Mouse (Mus musculus) midbrain, embryonic 11.5 days (tissue): ENCODE data around the gene Ranbp3. TPM values are rescaled to one million over a fixed set of nuclear protein-coding genes. Genes with fewer than 3 reads are reported as not detected.

Source experiments
- ATAC-seq: fragments of 200-750 bp; cut with Nextera tagmentation; 2 replicates; pipeline ENCODE4 v1.8.0; 2017; ENCODE audit warnings: moderate TSS enrichment, moderate library complexity; ENCODE audit not compliant: low FRiP score
- DNase-seq: peaks from one replicate; pipeline ENCODE4 v3.0.0; 2015; ENCODE audit warnings: low spot score; ENCODE audit errors: missing footprints
- H3K27ac ChIP-seq: fragments of 300-500 bp; sonication (generic); 2 replicates; pipeline ENCODE4 v1.5.1; 2014; ENCODE audit warnings: low read depth, low read length
- H3K27me3 ChIP-seq: fragments of 300-500 bp; sonication (generic); 2 replicates; pipeline ENCODE4 v1.6.1; 2014; ENCODE audit warnings: mild to moderate bottlenecking, low read length, moderate library complexity, mixed read lengths; ENCODE audit not compliant: control insufficient read depth, insufficient read depth
- H3K36me3 ChIP-seq: fragments of 300-500 bp; sonication (generic); 2 replicates; pipeline ENCODE4 v1.6.1; 2014; ENCODE audit warnings: mild to moderate bottlenecking, low read length, moderate library complexity, mixed read lengths; ENCODE audit not compliant: control insufficient read depth, insufficient read depth
- H3K4me1 ChIP-seq: fragments of 300-500 bp; sonication (generic); 2 replicates; pipeline ENCODE4 v1.6.1; 2014; ENCODE audit warnings: low read length; ENCODE audit not compliant: control insufficient read depth, insufficient read depth
- H3K4me2 ChIP-seq: fragments of 300-500 bp; sonication (generic); 2 replicates; pipeline ENCODE4 v1.6.1; 2014; ENCODE audit warnings: mild to moderate bottlenecking, moderate library complexity
- H3K4me3 ChIP-seq: fragments of 300-500 bp; sonication (generic); 2 replicates; pipeline ENCODE4 v1.5.1; 2014; ENCODE audit warnings: low read depth, low read length
- H3K9ac ChIP-seq: fragments of 300-500 bp; sonication (generic); 2 replicates; pipeline ENCODE4 v1.6.1; 2014; ENCODE audit warnings: low read length
- H3K9me3 ChIP-seq: fragments of 300-500 bp; sonication (generic); 2 replicates; pipeline ENCODE4 v1.6.1; 2016; ENCODE audit warnings: low read length; ENCODE audit not compliant: control insufficient read depth
- WGBS: fragments of 180-500 bp; shearing (Covaris S2); extraction: QIAGEN DNeasy Blood & Tissue Kit; methylation state at CpG from one replicate; pipeline ENCODE4 v1.1.7; 2014; 5-methylcytosine and 5-hydroxymethylcytosine counted together
- polyA plus RNA-seq: library from polyadenylated mRNA; unstranded; fragments of >200 nt; fragmentation: Nextera tagmentation; extraction: Ambion mirVana; gene quantifications from 2 replicates; pipeline ENCODE4 v1.2.1, GENCODE M21; 2014

Gene Ranbp3
- polyA plus RNA-seq, 1 experiment from 2014 or later = 112 TPM

DNA sequence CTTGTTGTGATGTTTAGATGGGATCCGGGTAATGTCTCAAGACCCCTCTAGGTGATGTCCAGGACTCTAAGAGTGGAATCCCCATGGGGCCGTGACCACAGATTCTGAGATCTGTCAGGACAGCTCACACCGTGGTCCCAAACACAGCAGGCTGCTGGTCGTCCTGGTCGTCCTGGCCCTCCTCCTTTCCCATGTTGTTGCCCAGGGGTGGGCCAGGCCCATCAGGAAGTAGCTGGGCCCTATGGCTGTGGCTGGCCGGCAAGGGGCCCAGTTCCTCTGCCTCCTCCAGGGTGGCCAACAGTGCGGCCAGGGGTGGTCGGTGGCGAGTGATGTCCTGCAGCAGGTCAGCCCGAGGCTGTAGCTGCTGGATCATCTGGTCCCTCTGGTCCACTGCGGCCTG is 42.3 kb downstream of the Ranbp3 start:
- ATAC-seq (no peak), DNase-seq (no peak)
- Histone ChIP-seq H3K4me1 (peaks cover 5% of the 10 kb centered on the region; the same call in 1 of the 2 replicates), H3K4me3 (no peak overlapping the region), H3K27me3 (no peaks in the 10 kb centered on the region), H3K4me2 (no peak overlapping the region), H3K9me3 (no peaks in the 10 kb centered on the region), H3K9ac (no peak overlapping the region), H3K27ac (no peak overlapping the region), H3K36me3 (peaks cover 16% of the 10 kb centered on the region)
- 58% methylated on average over 11 of the region's 11 CpGs for WGBS

- Histone ChIP-seq H3K4me2 (peak overlapping the region; percentile 91), H3K9ac (peak overlapping the region; percentile 67), H3K4me3 (peak overlapping the region; percentile 77), H3K27ac (no peak overlapping the region; the same call in 1 of the 2 replicates), H3K4me1 (peaks cover 5% of the 10 kb centered on the region; the same call in 1 of the 2 replicates), H3K9me3 (no peaks in the 10 kb centered on the region), H3K36me3 (peaks cover 11% of the 10 kb centered on the region), H3K27me3 (no peaks in the 10 kb centered on the region)
- WGBS = 26% methylated on average over 22 of the region's 22 CpGs
- ATAC-seq (no peak), DNase-seq (no peak)
Observed at GRCm38 (mm10) chr17:56715914-56716654, 43.0 kb downstream of the Ranbp3 start.

DNA sequence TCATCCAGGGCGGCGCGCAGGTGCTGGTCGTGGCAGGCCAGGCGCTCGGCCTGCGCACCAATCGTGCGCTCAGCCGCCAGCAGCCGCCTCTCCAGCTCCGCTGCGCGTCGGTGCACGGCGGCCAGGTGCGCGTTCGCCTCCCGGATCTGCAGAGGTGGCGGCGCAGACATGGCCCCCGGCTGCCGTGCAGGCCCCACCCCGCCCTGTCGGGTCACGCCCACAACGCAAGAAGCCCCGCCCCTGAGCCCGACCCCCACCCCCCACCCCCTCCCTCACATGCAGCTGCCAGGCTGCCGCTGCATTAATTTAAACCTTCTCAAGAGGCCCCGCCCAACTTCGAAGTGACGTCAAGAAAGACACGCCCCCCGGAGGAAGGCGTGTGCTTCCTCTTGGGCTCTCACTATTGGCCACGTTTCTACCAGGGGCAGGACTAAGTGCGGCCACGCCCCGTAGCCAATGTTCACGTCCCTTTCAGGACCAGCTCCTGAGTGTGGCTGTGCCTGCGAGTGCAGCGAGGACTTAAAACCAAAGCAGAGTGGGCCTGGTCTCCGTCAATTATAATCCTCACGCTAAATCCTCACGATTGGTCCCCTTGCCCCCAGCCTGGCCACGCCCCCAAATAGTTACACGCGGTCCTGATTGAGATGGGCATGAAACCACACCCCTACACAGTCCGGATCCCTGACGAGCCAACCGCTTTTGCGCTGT is 43.7 kb downstream of the Ranbp3 start:
- no peaks in the 10 kb centered on the region for H3K27me3 ChIP-seq
- H3K4me2 ChIP-seq = peak overlapping the region; percentile 91
- peak overlapping the region; percentile 79 for H3K9ac ChIP-seq
- DNase-seq (peak; percentile 100), ATAC-seq (peak; percentile 93)
- H3K36me3 ChIP-seq = peaks cover 3% of the 10 kb centered on the region
- peak overlapping the region; percentile 37 for H3K27ac ChIP-seq
- H3K4me1 ChIP-seq = peaks cover 5% of the 10 kb centered on the region; the same call in 1 of the 2 replicates
- no peaks in the 10 kb centered on the region for H3K9me3 ChIP-seq
- H3K4me3 ChIP-seq = peak overlapping the region; percentile 77
- under 1% methylated on average over 53 of the region's 55 CpGs for WGBS

DNA sequence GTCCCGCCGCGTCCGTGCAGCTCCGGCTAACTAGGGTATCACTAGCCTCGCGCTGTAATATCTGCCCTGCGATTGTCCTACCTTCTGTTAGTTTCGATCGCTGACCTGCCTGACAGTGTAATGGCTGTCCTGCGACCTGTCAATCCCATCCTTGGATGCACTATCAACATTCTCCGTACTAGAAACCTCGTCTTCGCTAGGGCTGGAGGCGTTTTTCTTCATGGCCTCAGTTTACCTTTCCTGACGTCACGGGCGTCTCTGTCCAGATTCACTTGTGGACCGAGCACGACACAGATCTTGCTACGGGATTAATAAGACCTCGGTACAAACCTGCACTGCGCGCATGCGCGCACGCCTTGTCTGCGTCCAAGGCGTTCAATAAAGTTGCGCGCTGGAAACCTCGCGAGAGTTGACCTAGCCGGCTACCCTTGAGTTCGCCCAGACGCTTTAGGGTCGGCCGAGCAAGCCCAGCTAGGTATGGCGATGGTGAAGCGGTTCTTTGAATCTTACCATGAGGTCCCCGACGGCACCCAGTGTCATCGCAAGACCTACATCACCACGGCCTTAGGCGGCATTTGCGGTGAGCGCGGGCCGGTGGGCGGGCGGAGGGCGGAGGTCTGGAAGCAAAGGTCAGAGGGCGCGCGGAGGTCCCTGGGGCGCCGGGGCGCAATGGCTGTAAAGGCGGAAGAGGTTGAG is 44.4 kb downstream of the Ranbp3 start, which contains the start of the genes Ndufa11 and Vmac:
TSS of gene Ndufa11 (plus strand) at position 405 of the 696 bp plus-strand sequence.
TSS of gene Vmac (minus strand) at position 660 of the 696 bp plus-strand sequence.
- Histone ChIP-seq H3K9ac (peak within 1 kb of the TSS; percentile 79), H3K27ac (peak within 1 kb of the TSS; percentile 37), H3K36me3 (peaks cover 7% of the 10 kb centered on the region), H3K4me1 (peaks cover 5% of the 10 kb centered on the region; the same call in 1 of the 2 replicates), H3K27me3 (no peaks in the 10 kb centered on the region), H3K4me2 (peak within 1 kb of the TSS; percentile 91), H3K4me3 (peak within 1 kb of the TSS; percentile 77), H3K9me3 (no peaks in the 10 kb centered on the region)
- ATAC-seq (peak; percentile 69), DNase-seq (peak; percentile 100)
- WGBS = under 1% methylated on average over 59 of the region's 59 CpGs

- H3K27me3 ChIP-seq = no peaks in the 10 kb centered on the region
- ATAC-seq (no peak), DNase-seq (no peak)
- H3K4me1 ChIP-seq = no peaks in the 10 kb centered on the region; the same call in 1 of the 2 replicates
- no peak overlapping the region for H3K4me3 ChIP-seq
- no peak overlapping the region for H3K9ac ChIP-seq
- H3K9me3 ChIP-seq = no peaks in the 10 kb centered on the region
- no peak overlapping the region for H3K4me2 ChIP-seq
- 92% methylated on average over 5 of the region's 5 CpGs for WGBS
- no peak overlapping the region for H3K27ac ChIP-seq
- H3K36me3 ChIP-seq = peaks cover 10% of the 10 kb centered on the region
Observed at GRCm38 (mm10) chr17:56722441-56722840, 49.3 kb downstream of the Ranbp3 start.

GRCm38 (mm10) chr17:56723419-56724161 is 50.5 kb downstream of the Ranbp3 start:
- peaks cover 10% of the 10 kb centered on the region for H3K36me3 ChIP-seq
- ATAC-seq (no peak), DNase-seq (peak; percentile 19)
- no peak overlapping the region for H3K4me2 ChIP-seq
- 87% methylated on average over 11 of the region's 11 CpGs for WGBS
- no peak overlapping the region for H3K27ac ChIP-seq
- no peaks in the 10 kb centered on the region for H3K9me3 ChIP-seq
- no peak overlapping the region for H3K4me3 ChIP-seq
- no peak overlapping the region for H3K9ac ChIP-seq
- no peaks in the 10 kb centered on the region; the same call in 1 of the 2 replicates for H3K4me1 ChIP-seq
- no peaks in the 10 kb centered on the region for H3K27me3 ChIP-seq

DNA sequence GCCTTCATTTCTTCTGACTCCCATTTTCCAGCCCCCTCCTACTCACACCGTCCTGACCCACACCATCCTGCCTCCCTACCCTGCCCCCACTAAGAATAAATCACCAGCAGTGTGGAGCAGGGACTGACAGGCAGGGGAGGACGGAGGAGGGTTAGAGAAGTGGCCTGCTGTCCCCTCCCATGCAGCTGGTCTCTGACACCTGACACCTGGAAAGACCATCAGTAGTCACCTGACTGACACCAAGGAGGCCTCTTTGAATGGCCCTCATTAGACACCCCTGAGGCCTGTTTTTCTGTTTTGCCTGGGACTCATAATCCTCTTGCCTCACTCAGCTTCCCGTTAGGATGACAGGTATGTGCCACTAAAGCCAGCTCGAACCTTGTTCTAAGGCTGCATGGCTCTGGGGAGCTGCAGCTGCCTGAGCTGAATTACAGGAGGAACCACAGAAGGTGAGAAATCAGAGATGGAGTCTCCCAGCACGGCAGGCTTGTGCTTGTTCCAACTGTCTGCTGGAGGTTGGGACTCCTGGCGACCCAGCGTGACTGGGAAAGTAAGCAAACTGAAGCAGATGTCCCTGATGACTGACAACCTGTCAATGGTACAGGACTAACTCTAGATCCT is 54.0 kb downstream of the Ranbp3 start:
- Histone ChIP-seq H3K36me3 (peaks cover 9% of the 10 kb centered on the region), H3K4me1 (no peaks in the 10 kb centered on the region; the same call in 1 of the 2 replicates), H3K4me2 (no peak overlapping the region), H3K27me3 (no peaks in the 10 kb centered on the region), H3K4me3 (no peak overlapping the region), H3K9ac (no peak overlapping the region), H3K27ac (no peak overlapping the region), H3K9me3 (no peaks in the 10 kb centered on the region)
- ATAC-seq (0 out of 2 replicates have a peak, but pooled peaks have one; percentile 6), DNase-seq (peak; percentile 75)
- 15% methylated on average over 7 of the region's 7 CpGs for WGBS

- peaks cover 4% of the 10 kb centered on the region for H3K36me3 ChIP-seq
- H3K4me2 ChIP-seq = no peak overlapping the region
- ATAC-seq (no peak), DNase-seq (no peak)
- no peak overlapping the region for H3K4me3 ChIP-seq
- H3K27me3 ChIP-seq = no peaks in the 10 kb centered on the region
- no peaks in the 10 kb centered on the region for H3K9me3 ChIP-seq
- H3K9ac ChIP-seq = no peak overlapping the region
- H3K4me1 ChIP-seq = no peaks in the 10 kb centered on the region; the same call in 1 of the 2 replicates
- 12% methylated on average over 12 of the region's 12 CpGs for WGBS
- H3K27ac ChIP-seq = no peak overlapping the region
Observed at GRCm38 (mm10) chr17:56727659-56728058, 54.6 kb downstream of the Ranbp3 start.
